Mouse (Mus musculus) hindbrain, embryonic 14.5 days (tissue): ENCODE data around the gene Smpd4. TPM values are rescaled to one million over a fixed set of nuclear protein-coding genes. Genes with fewer than 3 reads are reported as not detected.
A peak's percentile ranks its signal among the peaks of the same experiment; 100 is the strongest.

Experiments
- ATAC-seq: fragments of 200-750 bp; cut with Nextera tagmentation; 2 replicates; pipeline ENCODE4 v1.8.0; 2017; ENCODE audit warnings: moderate number of reproducible peaks, mild to moderate bottlenecking, moderate TSS enrichment, moderate library complexity; ENCODE audit not compliant: low FRiP score
- DNase-seq: peaks from one replicate; pipeline ENCODE4 v3.0.0-alpha.2; 2015; ENCODE audit warnings: low spot score
- H3K27ac ChIP-seq: fragments of 300-500 bp; sonication (generic); 2 replicates; pipeline ENCODE4 v1.5.1; 2014; ENCODE audit warnings: mild to moderate bottlenecking, moderate library complexity
- H3K27me3 ChIP-seq: fragments of 300-500 bp; sonication (generic); 2 replicates; pipeline ENCODE4 v1.6.1; 2014; ENCODE audit warnings: mild to moderate bottlenecking, low read length, mixed read lengths; ENCODE audit not compliant: control insufficient read depth, insufficient read depth
- H3K36me3 ChIP-seq: fragments of 300-500 bp; sonication (generic); replicated peaks from 2 replicates; pipeline ENCODE4 v1.6.1; 2014; ENCODE audit not compliant: control insufficient read depth, insufficient read depth
- H3K4me1 ChIP-seq: fragments of 300-500 bp; sonication (generic); replicated peaks from 2 replicates; pipeline ENCODE4 v1.6.1; 2014; ENCODE audit warnings: antibody characterized with exemption, low read length, mixed read lengths; ENCODE audit not compliant: control insufficient read depth, insufficient read depth
- H3K4me2 ChIP-seq: fragments of 300-500 bp; sonication (generic); replicated peaks from 2 replicates; pipeline ENCODE4 v1.6.1; 2014; ENCODE audit warnings: mild to moderate bottlenecking, moderate library complexity
- H3K4me3 ChIP-seq: fragments of 300-500 bp; sonication (generic); replicated peaks from 2 replicates; pipeline ENCODE4 v1.5.1; 2014; ENCODE audit warnings: mild to moderate bottlenecking, low read length
- H3K9ac ChIP-seq: fragments of 300-500 bp; sonication (generic); 2 replicates; pipeline ENCODE4 v1.6.1; 2014
- H3K9me3 ChIP-seq: fragments of 300-500 bp; sonication (generic); 2 replicates; pipeline ENCODE4 v1.6.1; 2016; ENCODE audit warnings: low read length; ENCODE audit not compliant: control insufficient read depth
- WGBS: fragments of 180-500 bp; shearing (Covaris S2); extraction: QIAGEN DNeasy Blood & Tissue Kit; methylation state at CpG from one replicate; pipeline ENCODE4 v1.1.7; 2014; 5-methylcytosine and 5-hydroxymethylcytosine counted together
- polyA plus RNA-seq: library from polyadenylated mRNA; unstranded; fragments of >200 nt; fragmentation: Nextera tagmentation; extraction: Ambion mirVana; gene quantifications from 2 replicates; pipeline ENCODE4 v1.2.1, GENCODE M21; 2014

Gene Smpd4
- polyA plus RNA-seq, result 22.3 and 24.5 TPM in 2 replicates

- H3K27me3 ChIP-seq, result no peaks in the 10 kb centered on the region
- peak within 1 kb of the TSS; percentile 84 for H3K4me3 ChIP-seq
- no peak within 1 kb of the TSS for H3K27ac ChIP-seq
- H3K9me3 ChIP-seq, result no peaks in the 10 kb centered on the region
- H3K4me2 ChIP-seq, result peak within 1 kb of the TSS; percentile 65
- H3K9ac ChIP-seq, result peak within 1 kb of the TSS; percentile 81
- DNase-seq (peak; percentile 96), ATAC-seq (peak; percentile 86)
- peaks cover 27% of the 10 kb centered on the region for H3K36me3 ChIP-seq
- 0 out of 2 replicates have a peak, but pooled peaks cover 6% of the 10 kb centered on the region for H3K4me1 ChIP-seq
- WGBS, result 3% methylated on average over 60 of the region's 60 CpGs
Observed at GRCm38 (mm10) chr16:17619198-17620105, at the start of gene Smpd4. Gene Smpd4 (plus strand): TSS chr16:17619354.

GRCm38 (mm10) chr16:17575870-17576824 is 43.0 kb upstream of the Smpd4 start:
- ATAC-seq (peak; percentile 86), DNase-seq (peak; percentile 63)
- peaks cover 17% of the 10 kb centered on the region for H3K27me3 ChIP-seq
- H3K27ac ChIP-seq, result peak overlapping the region; percentile 66
- H3K4me3 ChIP-seq, result peak overlapping the region; percentile 54
- H3K9me3 ChIP-seq, result no peaks in the 10 kb centered on the region
- H3K4me1 ChIP-seq, result peaks cover 7% of the 10 kb centered on the region; the same call in 1 of the 2 replicates
- H3K9ac ChIP-seq, result peak overlapping the region; percentile 78
- H3K4me2 ChIP-seq, result peak overlapping the region; percentile 79
- H3K36me3 ChIP-seq, result 0 out of 2 replicates have a peak, but pooled peaks cover 6% of the 10 kb centered on the region
- WGBS, result 13% methylated on average over 45 of the region's 45 CpGs

GRCm38 (mm10) chr16:17576825-17577215 is 42.3 kb upstream of the Smpd4 start:
- H3K27ac ChIP-seq, result no peak overlapping the region
- DNase-seq (no peak), ATAC-seq (no peak; the same call in 1 of the 2 replicates)
- peak overlapping the region; percentile 54 for H3K4me3 ChIP-seq
- H3K4me2 ChIP-seq, result peak overlapping the region; percentile 79
- 0 out of 2 replicates have a peak, but pooled peaks cover 6% of the 10 kb centered on the region for H3K36me3 ChIP-seq
- H3K9me3 ChIP-seq, result no peaks in the 10 kb centered on the region
- WGBS, result 15% methylated on average over 8 of the region's 8 CpGs
- peaks cover 7% of the 10 kb centered on the region; the same call in 1 of the 2 replicates for H3K4me1 ChIP-seq
- peaks cover 17% of the 10 kb centered on the region for H3K27me3 ChIP-seq
- peak overlapping the region; percentile 78 for H3K9ac ChIP-seq

GRCm38 (mm10) chr16:17583064-17583463 is 36.1 kb upstream of the Smpd4 start, which contains the start of gene Slc7a4:
Gene Slc7a4 (minus strand): TSS chr16:17583214.
- no peak within 1 kb of the TSS for H3K9ac ChIP-seq
- peak; percentile 23 for DNase-seq
- H3K4me2 ChIP-seq, result no peak within 1 kb of the TSS
- H3K9me3 ChIP-seq, result no peaks in the 10 kb centered on the region
- H3K36me3 ChIP-seq, result no peaks in the 10 kb centered on the region
- WGBS, result 14% methylated on average over 8 of the region's 8 CpGs
- H3K27me3 ChIP-seq, result no peaks in the 10 kb centered on the region
- no peak within 1 kb of the TSS for H3K4me3 ChIP-seq
- H3K4me1 ChIP-seq, result no peaks in the 10 kb centered on the region
- H3K27ac ChIP-seq, result no peak within 1 kb of the TSS
- no peak for ATAC-seq

GRCm38 (mm10) chr16:17584555-17584954 is 34.6 kb upstream of the Smpd4 start:
- Histone ChIP-seq H3K9ac (no peak overlapping the region), H3K4me1 (no peaks in the 10 kb centered on the region), H3K9me3 (no peaks in the 10 kb centered on the region), H3K27ac (no peak overlapping the region), H3K4me3 (no peak overlapping the region), H3K27me3 (no peaks in the 10 kb centered on the region), H3K36me3 (no peaks in the 10 kb centered on the region), H3K4me2 (no peak overlapping the region)
- DNase-seq (peak; percentile 6), ATAC-seq (no peak)
- 90% methylated on average over 7 of the region's 7 CpGs for WGBS

- Histone ChIP-seq H3K4me3 (no peak overlapping the region), H3K9ac (no peak overlapping the region), H3K36me3 (no peaks in the 10 kb centered on the region), H3K9me3 (no peaks in the 10 kb centered on the region), H3K4me1 (no peaks in the 10 kb centered on the region), H3K27me3 (no peaks in the 10 kb centered on the region), H3K4me2 (no peak overlapping the region), H3K27ac (no peak overlapping the region)
- 59% methylated on average over 2 of the region's 2 CpGs for WGBS
- no peak for DNase-seq
- no peak for ATAC-seq
Observed at GRCm38 (mm10) chr16:17590731-17591130, 28.4 kb upstream of the Smpd4 start.

- ATAC-seq, result no peak
Observed at GRCm38 (mm10) chr16:17600944-17601562, 18.1 kb upstream of the Smpd4 start.

GRCm38 (mm10) chr16:17604941-17605340 is 14.2 kb upstream of the Smpd4 start:
- no peak for ATAC-seq

More at GRCm38 (mm10) chr16:17600944-17601562, 18.1 kb upstream of the Smpd4 start:
- H3K4me3 ChIP-seq, result no peak overlapping the region
- no peak overlapping the region for H3K9ac ChIP-seq
- no peak overlapping the region for H3K27ac ChIP-seq
- no peaks in the 10 kb centered on the region for H3K4me1 ChIP-seq
- H3K36me3 ChIP-seq, result no peaks in the 10 kb centered on the region
- H3K4me2 ChIP-seq, result no peak overlapping the region
- no peaks in the 10 kb centered on the region for H3K27me3 ChIP-seq
- DNase-seq, result no peak
- 72% methylated on average over 3 of the region's 3 CpGs for WGBS
- H3K9me3 ChIP-seq, result no peaks in the 10 kb centered on the region

More at GRCm38 (mm10) chr16:17604941-17605340, 14.2 kb upstream of the Smpd4 start:
- H3K4me1 ChIP-seq, result no peaks in the 10 kb centered on the region
- no peaks in the 10 kb centered on the region for H3K27me3 ChIP-seq
- H3K4me2 ChIP-seq, result no peak overlapping the region
- H3K9ac ChIP-seq, result no peak overlapping the region
- 47% methylated on average over 4 of the region's 4 CpGs for WGBS
- H3K27ac ChIP-seq, result no peak overlapping the region
- H3K36me3 ChIP-seq, result no peaks in the 10 kb centered on the region
- H3K4me3 ChIP-seq, result no peak overlapping the region
- H3K9me3 ChIP-seq, result no peaks in the 10 kb centered on the region
- no peak for DNase-seq
